Mouse (Mus musculus) neural tube, embryonic 11.5 days (tissue): ENCODE measurements around the gene Tcaim. TPM values are rescaled to one million over a fixed set of nuclear protein-coding genes. Genes with fewer than 3 reads are reported as not detected.

Source experiments
- polyA plus RNA-seq: library from polyadenylated mRNA; unstranded; fragments of >200 nt; fragmentation: Nextera tagmentation; extraction: Ambion mirVana; gene quantifications from 2 replicates; pipeline ENCODE4 v1.2.1, GENCODE M21; 2014

Tcaim gene
- polyA plus RNA-seq, 1 experiment from 2014 or later: 6.1 TPM

Other genes with a start within 250 kb of the Tcaim start
- gene Topaz1, start 58.2 kb upstream of the Tcaim start, polyA plus RNA-seq: not detected in 2 replicates
- 0.40 TPM in 1 of 2 replicates, not detected in the other for gene Gm35549, start 38.5 kb downstream of the Tcaim start, polyA plus RNA-seq
- 80.2 and 88.1 TPM in 2 replicates for gene Zfp445, start 60.5 kb downstream of the Tcaim start, polyA plus RNA-seq
- 3.0 and 3.3 TPM in 2 replicates for gene Zkscan7, start 80.1 kb downstream of the Tcaim start, polyA plus RNA-seq
- 35.3 and 36.7 TPM in 2 replicates for gene Zfp105, start 117.5 kb downstream of the Tcaim start, polyA plus RNA-seq
- 27.7 and 30.8 TPM in 2 replicates for gene 1110059G10Rik, start 145.5 kb downstream of the Tcaim start, polyA plus RNA-seq
- gene Kif15, start 145.5 kb downstream of the Tcaim start, polyA plus RNA-seq: 50.3 and 53.9 TPM in 2 replicates
- 16.9 and 19.8 TPM in 2 replicates for gene Tmem42, start 215.8 kb downstream of the Tcaim start, polyA plus RNA-seq
- 0.49 and 0.57 TPM in 2 replicates for gene Tgm4, start 229.2 kb downstream of the Tcaim start, polyA plus RNA-seq